Mouse (Mus musculus) neural tube, embryonic 11.5 days (tissue): ENCODE measurements around the gene R3hcc1l. TPM values are rescaled to one million over a fixed set of nuclear protein-coding genes. Genes with fewer than 3 reads are reported as not detected.

Source experiments
- ATAC-seq: fragments of 200-750 bp; cut with Nextera tagmentation; 2 replicates; pipeline ENCODE4 v1.8.0; 2017; ENCODE audit warnings: moderate number of reproducible peaks, mild to moderate bottlenecking, moderate TSS enrichment, moderate library complexity; ENCODE audit not compliant: insufficient read depth, low FRiP score, low TSS enrichment
- DNase-seq: peaks from one replicate; pipeline ENCODE4 v3.0.0-alpha.2; 2015; ENCODE audit warnings: low spot score
- H3K27ac ChIP-seq: fragments of 300-500 bp; sonication (generic); 2 replicates; pipeline ENCODE4 v1.5.1; 2014; ENCODE audit warnings: low read depth, mild to moderate bottlenecking, low read length
- H3K27me3 ChIP-seq: fragments of 300-500 bp; sonication (generic); 2 replicates; pipeline ENCODE4 v1.6.1; 2014; ENCODE audit warnings: mild to moderate bottlenecking, low read length, mixed read lengths; ENCODE audit not compliant: control insufficient read depth, insufficient read depth
- H3K36me3 ChIP-seq: fragments of 300-500 bp; sonication (generic); 2 replicates; pipeline ENCODE4 v1.6.1; 2014; ENCODE audit warnings: mild to moderate bottlenecking, low read length, moderate library complexity, mixed read lengths; ENCODE audit not compliant: control insufficient read depth, insufficient read depth
- H3K4me1 ChIP-seq: fragments of 300-500 bp; sonication (generic); 2 replicates; pipeline ENCODE4 v1.6.1; 2014; ENCODE audit warnings: low read length, mixed read lengths; ENCODE audit not compliant: control insufficient read depth, insufficient read depth
- H3K4me2 ChIP-seq: fragments of 300-500 bp; sonication (generic); 2 replicates; pipeline ENCODE4 v1.6.1; 2014; ENCODE audit warnings: low read depth, mild to moderate bottlenecking, moderate library complexity
- H3K4me3 ChIP-seq: fragments of 300-500 bp; sonication (generic); 2 replicates; pipeline ENCODE4 v1.5.1; 2014; ENCODE audit warnings: low read depth, low read length
- H3K9ac ChIP-seq: fragments of 300-500 bp; sonication (generic); 2 replicates; pipeline ENCODE4 v1.6.1; 2014; ENCODE audit warnings: mild to moderate bottlenecking, low read length
- H3K9me3 ChIP-seq: fragments of 300-500 bp; sonication (generic); 2 replicates; pipeline ENCODE4 v1.6.1; 2016; ENCODE audit warnings: low read length; ENCODE audit not compliant: control insufficient read depth
- WGBS: fragments of 180-500 bp; shearing (Covaris S2); extraction: QIAGEN DNeasy Blood & Tissue Kit; methylation state at CpG from one replicate; pipeline ENCODE4 v1.1.7; 2014; 5-methylcytosine and 5-hydroxymethylcytosine counted together
- polyA plus RNA-seq: library from polyadenylated mRNA; unstranded; fragments of >200 nt; fragmentation: Nextera tagmentation; extraction: Ambion mirVana; gene quantifications from 2 replicates; pipeline ENCODE4 v1.2.1, GENCODE M21; 2014

R3hcc1l gene
- polyA plus RNA-seq, 1 experiment from 2014 or later, result 20.8 TPM

GRCm38 (mm10) chr19:42583677-42584076, 65.1 kb downstream of the R3hcc1l start:
- no peak overlapping the region for H3K27ac ChIP-seq
- no peaks in the 10 kb centered on the region for H3K9me3 ChIP-seq
- H3K9ac ChIP-seq, result no peak overlapping the region
- no peak overlapping the region for H3K4me2 ChIP-seq
- no peaks in the 10 kb centered on the region for H3K27me3 ChIP-seq
- ATAC-seq (no peak), DNase-seq (no peak)
- no peaks in the 10 kb centered on the region for H3K4me1 ChIP-seq
- WGBS, result 90% methylated on average over 5 of the region's 5 CpGs
- no peak overlapping the region for H3K4me3 ChIP-seq
- H3K36me3 ChIP-seq, result no peaks in the 10 kb centered on the region

- Histone ChIP-seq H3K27me3 (no peaks in the 10 kb centered on the region), H3K36me3 (no peaks in the 10 kb centered on the region), H3K4me1 (no peaks in the 10 kb centered on the region), H3K27ac (no peak overlapping the region), H3K4me2 (no peak overlapping the region), H3K9ac (no peak overlapping the region), H3K4me3 (no peak overlapping the region), H3K9me3 (no peaks in the 10 kb centered on the region)
- 85% methylated on average over 3 of the region's 3 CpGs for WGBS
- ATAC-seq (no peak), DNase-seq (no peak)
Measured at GRCm38 (mm10) chr19:42584188-42584587, 65.6 kb downstream of the R3hcc1l start.

- DNase-seq, result no peak
Measured at GRCm38 (mm10) chr19:42587704-42588103, 69.1 kb downstream of the R3hcc1l start.

GRCm38 (mm10) chr19:42589246-42589645, 70.7 kb downstream of the R3hcc1l start:
- H3K36me3 ChIP-seq, result no peaks in the 10 kb centered on the region
- no peak overlapping the region for H3K9ac ChIP-seq
- no peak for ATAC-seq
- no peaks in the 10 kb centered on the region for H3K27me3 ChIP-seq
- 77% methylated on average over 1 of the region's 1 CpGs for WGBS
- 0 out of 2 replicates have a peak, but pooled peaks cover 6% of the 10 kb centered on the region for H3K4me1 ChIP-seq
- H3K4me3 ChIP-seq, result no peak overlapping the region
- H3K4me2 ChIP-seq, result no peak overlapping the region
- DNase-seq, result no peak
- H3K9me3 ChIP-seq, result no peaks in the 10 kb centered on the region
- no peak overlapping the region for H3K27ac ChIP-seq

More at GRCm38 (mm10) chr19:42587704-42588103, 69.1 kb downstream of the R3hcc1l start:
- no peaks in the 10 kb centered on the region for H3K36me3 ChIP-seq
- no peak for ATAC-seq
- 91% methylated on average over 2 of the region's 2 CpGs for WGBS
- H3K9ac ChIP-seq, result no peak overlapping the region
- H3K27me3 ChIP-seq, result no peaks in the 10 kb centered on the region
- no peak overlapping the region for H3K27ac ChIP-seq
- no peak overlapping the region for H3K4me3 ChIP-seq
- 0 out of 2 replicates have a peak, but pooled peaks cover 6% of the 10 kb centered on the region for H3K4me1 ChIP-seq
- H3K9me3 ChIP-seq, result no peaks in the 10 kb centered on the region
- H3K4me2 ChIP-seq, result no peak overlapping the region

- ATAC-seq (no peak), DNase-seq (no peak)
- 55% methylated on average over 14 of the region's 14 CpGs for WGBS
- no peaks in the 10 kb centered on the region for H3K9me3 ChIP-seq
- no peak overlapping the region for H3K4me2 ChIP-seq
- H3K4me1 ChIP-seq, result 0 out of 2 replicates have a peak, but pooled peaks cover 6% of the 10 kb centered on the region
- H3K9ac ChIP-seq, result no peak overlapping the region
- H3K27me3 ChIP-seq, result no peaks in the 10 kb centered on the region
- no peak overlapping the region for H3K27ac ChIP-seq
- H3K4me3 ChIP-seq, result no peak overlapping the region
- H3K36me3 ChIP-seq, result no peaks in the 10 kb centered on the region
Measured at GRCm38 (mm10) chr19:42591534-42591933, 73.0 kb downstream of the R3hcc1l start.

GRCm38 (mm10) chr19:42593456-42593855, 74.9 kb downstream of the R3hcc1l start:
- no peak overlapping the region for H3K9ac ChIP-seq
- DNase-seq (no peak), ATAC-seq (no peak)
- WGBS, result 92% methylated on average over 6 of the region's 6 CpGs
- no peak overlapping the region for H3K4me3 ChIP-seq
- H3K4me2 ChIP-seq, result no peak overlapping the region
- no peaks in the 10 kb centered on the region for H3K9me3 ChIP-seq
- no peaks in the 10 kb centered on the region for H3K27me3 ChIP-seq
- H3K4me1 ChIP-seq, result 0 out of 2 replicates have a peak, but pooled peaks cover 6% of the 10 kb centered on the region
- H3K27ac ChIP-seq, result no peak overlapping the region
- no peaks in the 10 kb centered on the region for H3K36me3 ChIP-seq

GRCm38 (mm10) chr19:42595066-42595465, 76.5 kb downstream of the R3hcc1l start:
- no peak for DNase-seq

GRCm38 (mm10) chr19:42597286-42597685, 78.7 kb downstream of the R3hcc1l start:
- DNase-seq (no peak), ATAC-seq (no peak)
- Histone ChIP-seq H3K4me1 (no peaks in the 10 kb centered on the region), H3K27me3 (no peaks in the 10 kb centered on the region), H3K9ac (no peak overlapping the region), H3K4me3 (no peak overlapping the region), H3K9me3 (no peaks in the 10 kb centered on the region), H3K36me3 (no peaks in the 10 kb centered on the region), H3K27ac (no peak overlapping the region), H3K4me2 (no peak overlapping the region)
- 93% methylated on average over 12 of the region's 12 CpGs for WGBS

More at GRCm38 (mm10) chr19:42595066-42595465, 76.5 kb downstream of the R3hcc1l start:
- Histone ChIP-seq H3K4me1 (0 out of 2 replicates have a peak, but pooled peaks cover 6% of the 10 kb centered on the region), H3K9ac (no peak overlapping the region), H3K4me3 (no peak overlapping the region), H3K27me3 (no peaks in the 10 kb centered on the region), H3K36me3 (no peaks in the 10 kb centered on the region), H3K27ac (no peak overlapping the region), H3K4me2 (no peak overlapping the region), H3K9me3 (no peaks in the 10 kb centered on the region)
- WGBS, result 92% methylated on average over 6 of the region's 6 CpGs
- no peak for ATAC-seq

- ATAC-seq (no peak), DNase-seq (no peak)
- H3K9ac ChIP-seq, result no peak overlapping the region
- no peaks in the 10 kb centered on the region for H3K4me1 ChIP-seq
- H3K4me3 ChIP-seq, result no peak overlapping the region
- H3K27me3 ChIP-seq, result no peaks in the 10 kb centered on the region
- H3K9me3 ChIP-seq, result no peaks in the 10 kb centered on the region
- H3K4me2 ChIP-seq, result no peak overlapping the region
- WGBS, result 97% methylated on average over 6 of the region's 6 CpGs
- H3K36me3 ChIP-seq, result no peaks in the 10 kb centered on the region
- no peak overlapping the region for H3K27ac ChIP-seq
Measured at GRCm38 (mm10) chr19:42597896-42598295, 79.3 kb downstream of the R3hcc1l start.
